ENCODE assay signal across 10 mouse cellular contexts in genomic region chr2:59644816-59645215, GRCm38 (mm10). TPM values are rescaled to one million over a fixed set of nuclear protein-coding genes. Genes with fewer than 3 reads are reported as not detected.
A peak's percentile ranks its signal among the peaks of the same experiment; 100 is the strongest.
DNase-seq lines count a peak whose midpoint lies in the region; ATAC-seq and TF ChIP-seq lines count a peak whose summit lies in the region.
"Had no signal": no experiment of that assay in that cellular context is flagged by ENCODE, and none has a peak within 500 bp of the region (broad histone marks: within the 10 kb centered on the region; RNA-seq: fewer than 3 reads in every experiment).

No protein-coding gene starts in this region.

- peak; percentile 33 for DNase-seq in cerebellum, adult 11 months
- DNase-seq in cerebellum, postnatal 14 days, result no peak
- DNase-seq in kidney, postnatal 0 days (ENCODE audit: low spot score), result no peak
- peak; percentile 49 to 62 for DNase-seq in cerebellum, adult 18-20 months
- DNase-seq in limb, embryonic 10.5 days (ENCODE audit: low spot score), result no peak
- no peak for DNase-seq in retina, embryonic 14.5 days (ENCODE audit: low spot score)
- no peak for DNase-seq in adipocyte (ENCODE audit: low spot score)
- DNase-seq: lung, adult 18-20 months had no signal

- no peak for ATAC-seq in kidney, postnatal 0 days (replicated peaks; ENCODE audit: low FRiP score, low read depth)
- ATAC-seq in kidney, embryonic 16.5 days (ENCODE audit: low FRiP score, low TSS enrichment), result no peak; the same call in 1 of the 2 replicates
- ATAC-seq: intestine, embryonic 15.5 days had no signal

- H3K27me3 ChIP-seq in kidney, postnatal 0 days (ENCODE audit: insufficient read depth, low read length), result no peaks in the 10 kb centered on the region
- no peaks in the 10 kb centered on the region for H3K27me3 ChIP-seq in kidney, embryonic 16.5 days (ENCODE audit: insufficient read depth, low read length)
- no peaks in the 10 kb centered on the region for H3K27me3 ChIP-seq in limb, embryonic 10.5 days (ENCODE audit: low read depth, poor library complexity, severe bottlenecking)
- H3K27me3 ChIP-seq: intestine, embryonic 15.5 days had no signal

- H3K9me3 ChIP-seq in kidney, postnatal 0 days (replicated peaks; ENCODE audit: low read length), result no peaks in the 10 kb centered on the region
- H3K9me3 ChIP-seq in kidney, embryonic 16.5 days (ENCODE audit: low read length), result no peaks in the 10 kb centered on the region
- no peaks in the 10 kb centered on the region for H3K9me3 ChIP-seq in limb, embryonic 10.5 days (replicated peaks)
- H3K9me3 ChIP-seq: intestine, embryonic 15.5 days had no signal

- H3K4me2 ChIP-seq in kidney, postnatal 0 days (ENCODE audit: low read length), result no peak overlapping the region
- no peak overlapping the region for H3K4me2 ChIP-seq in kidney, embryonic 16.5 days (replicated peaks; ENCODE audit: low read depth, low read length)
- H3K4me2 ChIP-seq: intestine, embryonic 15.5 days had no signal

- H3K9ac ChIP-seq in kidney, postnatal 0 days (ENCODE audit: low read depth, low read length), result no peak overlapping the region
- H3K9ac ChIP-seq in kidney, embryonic 16.5 days (replicated peaks; ENCODE audit: low read length), result no peak overlapping the region; the same call in 1 of the 2 replicates
- H3K9ac ChIP-seq: intestine, embryonic 15.5 days had no signal

- no peak overlapping the region for H3K4me3 ChIP-seq in kidney, postnatal 0 days (replicated peaks; ENCODE audit: low read depth, low read length)
- no peak overlapping the region for H3K4me3 ChIP-seq in kidney, embryonic 16.5 days (ENCODE audit: low read length)
- no peak overlapping the region for H3K4me3 ChIP-seq in limb, embryonic 10.5 days
- H3K4me3 ChIP-seq: intestine, embryonic 15.5 days had no signal

- TF ChIP-seq CTCF in kidney, postnatal 0 days (IDR thresholded peaks at IDR 0.05; ENCODE audit: low read depth), result no peak

- H3K27ac ChIP-seq in kidney, postnatal 0 days, result 0 out of 2 replicates have a peak overlapping the region, but pooled peaks have one; percentile 55
- no peak overlapping the region for H3K27ac ChIP-seq in kidney, embryonic 16.5 days (ENCODE audit: low read length)
- peak overlapping the region; percentile 16; the same call in 1 of the 2 replicates for H3K27ac ChIP-seq in limb, embryonic 10.5 days
- H3K27ac ChIP-seq: intestine, embryonic 15.5 days had no signal

- peaks cover 18% of the 10 kb centered on the region for H3K4me1 ChIP-seq in kidney, postnatal 0 days (replicated peaks; ENCODE audit: insufficient read depth, low read length)
- H3K4me1 ChIP-seq in kidney, embryonic 16.5 days (ENCODE audit: insufficient read depth, low read length), result peaks cover 64% of the 10 kb centered on the region
- H3K4me1 ChIP-seq in limb, embryonic 10.5 days, result peaks cover 59% of the 10 kb centered on the region

- WGBS in kidney, postnatal 0 days, result 39% methylated on average over 5 of the region's 5 CpGs
- WGBS in kidney, embryonic 16.5 days, result 39% methylated on average over 5 of the region's 5 CpGs
- WGBS in limb, embryonic 10.5 days, result 62% methylated on average over 5 of the region's 5 CpGs

- H3K36me3 ChIP-seq in kidney, postnatal 0 days (ENCODE audit: insufficient read depth, low read length), result no peaks in the 10 kb centered on the region
- no peaks in the 10 kb centered on the region for H3K36me3 ChIP-seq in kidney, embryonic 16.5 days (ENCODE audit: insufficient read depth, low read length)
- H3K36me3 ChIP-seq in limb, embryonic 10.5 days, result peaks cover 45% of the 10 kb centered on the region
- H3K36me3 ChIP-seq: intestine, embryonic 15.5 days had no signal

RNA-seq across cellular contexts. Expression of gene Tanc1, which starts 33.0 kb away (rescaled TPM):
- polyA plus RNA-seq in kidney, postnatal 0 days (2015; fragmentation: Nextera tagmentation; extraction: Ambion mirVana), result 29.8 and 34.5 TPM in 2 replicates
- 52.3 and 64.2 TPM in 2 replicates for polyA plus RNA-seq in kidney, embryonic 16.5 days (2015; fragmentation: Nextera tagmentation; extraction: Ambion mirVana)
- 65.4 and 85.4 TPM in 2 replicates for polyA plus RNA-seq in limb, embryonic 10.5 days (2016; fragmentation: Nextera tagmentation; extraction: Ambion mirVana)

Comparison
In these comparisons a context has a peak if more than half of its experiments do, and no peak if none do; other contexts are left out.
1. DNase-seq: peak in cerebellum, adult 11 months (single experiment) and cerebellum, adult 18-20 months (2 of 2); none in cerebellum, postnatal 14 days (0 of 2), kidney, postnatal 0 days (single experiment), limb, embryonic 10.5 days (single experiment), retina, embryonic 14.5 days (single experiment) and adipocyte (single experiment).